12 mouse cellular contexts compared by ENCODE assay signal in the genomic region with DNA sequence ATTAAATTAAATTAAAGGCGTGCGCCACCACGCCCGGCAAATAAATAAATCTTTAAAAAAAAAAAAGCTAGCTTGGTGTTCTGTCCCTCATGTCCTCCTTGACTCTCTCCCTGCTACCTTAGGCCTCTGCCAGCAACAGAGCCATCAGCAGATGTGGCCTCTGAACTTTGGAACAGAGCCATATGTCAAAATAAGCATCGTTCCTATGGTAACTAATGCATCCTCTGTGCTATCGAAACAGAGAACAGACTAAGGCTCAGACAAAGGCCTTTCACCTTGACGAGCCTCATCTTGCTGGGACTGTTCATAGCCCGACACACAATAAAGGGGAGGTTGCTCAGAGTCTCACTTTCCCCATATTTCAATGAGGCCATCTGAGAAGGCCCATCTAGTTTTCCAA. TPM values are rescaled to one million over a fixed set of nuclear protein-coding genes. Genes with fewer than 3 reads are reported as not detected.
DNase-seq lines count a peak whose midpoint lies in the region; ATAC-seq lines count a peak whose summit lies in the region.
"Had no signal": no experiment of that assay in that cellular context is flagged by ENCODE, and none has a peak within 500 bp of the region (broad histone marks: within the 10 kb centered on the region; RNA-seq: fewer than 3 reads in every experiment).

No protein-coding gene starts in this region.

- no peak for DNase-seq in forebrain, embryonic 10.5 days (ENCODE audit: extremely low spot score, low spot score)
- DNase-seq in midbrain, embryonic 11.5 days (ENCODE audit: low spot score, missing footprints) = peak; percentile 80
- peak; percentile 28 for DNase-seq in forelimb bud, embryonic 11.5 days (ENCODE audit: low read depth, low spot score)
- peak; percentile 39 for DNase-seq in retina, embryonic 14.5 days (ENCODE audit: low spot score)
- DNase-seq in right cerebral cortex, adult 18-20 months = no peak
- DNase-seq in cerebellum, adult 8-10 months = no peak
- DNase-seq: layer of hippocampus, adult 9-11 months; thymus, postnatal 25 days had no signal

- WGBS in forebrain, embryonic 10.5 days = 69% methylated on average over 8 of the region's 8 CpGs
- 64% methylated on average over 8 of the region's 8 CpGs for WGBS in forebrain, embryonic 16.5 days
- 76% methylated on average over 8 of the region's 8 CpGs for WGBS in midbrain, embryonic 11.5 days
- 70% methylated on average over 8 of the region's 8 CpGs for WGBS in midbrain, embryonic 16.5 days

- H3K9me3 ChIP-seq in forebrain, embryonic 10.5 days = no peaks in the 10 kb centered on the region
- H3K9me3 ChIP-seq in forebrain, embryonic 16.5 days (ENCODE audit: control insufficient read depth, low read length) = no peaks in the 10 kb centered on the region
- no peaks in the 10 kb centered on the region for H3K9me3 ChIP-seq in midbrain, embryonic 11.5 days (ENCODE audit: control insufficient read depth, low read length)
- no peaks in the 10 kb centered on the region for H3K9me3 ChIP-seq in midbrain, embryonic 16.5 days (replicated peaks; ENCODE audit: control insufficient read depth, low read length, poor library complexity, severe bottlenecking)

- ATAC-seq in forebrain, embryonic 16.5 days = no peak
- ATAC-seq in midbrain, embryonic 11.5 days (ENCODE audit: low FRiP score) = no peak
- ATAC-seq in midbrain, embryonic 16.5 days = no peak
- ATAC-seq: activated CD4-positive, CD25-positive, alpha-beta regulatory T cell, adult 4 months had no signal

- peaks cover 8% of the 10 kb centered on the region; the same call in 1 of the 2 replicates for H3K36me3 ChIP-seq in forebrain, embryonic 10.5 days (replicated peaks)
- H3K36me3 ChIP-seq in forebrain, embryonic 16.5 days (ENCODE audit: control insufficient read depth, insufficient read depth) = no peaks in the 10 kb centered on the region
- H3K36me3 ChIP-seq in midbrain, embryonic 11.5 days (ENCODE audit: control insufficient read depth, insufficient read depth, low read length) = no peaks in the 10 kb centered on the region
- 0 out of 2 replicates have a peak, but pooled peaks cover 3% of the 10 kb centered on the region for H3K36me3 ChIP-seq in midbrain, embryonic 16.5 days (ENCODE audit: control insufficient read depth, insufficient read depth, low read length)

- peak overlapping the region; percentile 72 for H3K27ac ChIP-seq in forebrain, embryonic 10.5 days
- no peak overlapping the region for H3K27ac ChIP-seq in forebrain, embryonic 16.5 days (ENCODE audit: low read length)
- no peak overlapping the region for H3K27ac ChIP-seq in midbrain, embryonic 11.5 days (ENCODE audit: low read depth, low read length)
- no peak overlapping the region for H3K27ac ChIP-seq in midbrain, embryonic 16.5 days (ENCODE audit: low read length)

- no peak overlapping the region for H3K9ac ChIP-seq in forebrain, embryonic 16.5 days (replicated peaks; ENCODE audit: low read depth, low read length)
- H3K9ac ChIP-seq in midbrain, embryonic 11.5 days (ENCODE audit: low read length) = 0 out of 2 replicates have a peak overlapping the region, but pooled peaks have one; percentile 9
- no peak overlapping the region for H3K9ac ChIP-seq in midbrain, embryonic 16.5 days (ENCODE audit: low read depth, low read length)

- H3K27me3 ChIP-seq in forebrain, embryonic 10.5 days (ENCODE audit: poor library complexity, severe bottlenecking) = no peaks in the 10 kb centered on the region
- no peaks in the 10 kb centered on the region for H3K27me3 ChIP-seq in forebrain, embryonic 16.5 days (replicated peaks; ENCODE audit: control insufficient read depth, insufficient read depth, low read length)
- H3K27me3 ChIP-seq in midbrain, embryonic 11.5 days (ENCODE audit: control insufficient read depth, insufficient read depth, low read length) = no peaks in the 10 kb centered on the region
- H3K27me3 ChIP-seq in midbrain, embryonic 16.5 days (ENCODE audit: control insufficient read depth, insufficient read depth, low read depth, low read length) = no peaks in the 10 kb centered on the region

- no peak overlapping the region for H3K4me3 ChIP-seq in forebrain, embryonic 10.5 days
- H3K4me3 ChIP-seq in forebrain, embryonic 16.5 days (replicated peaks; ENCODE audit: low read length) = no peak overlapping the region
- H3K4me3 ChIP-seq in midbrain, embryonic 11.5 days (ENCODE audit: low read depth, low read length) = no peak overlapping the region
- H3K4me3 ChIP-seq in midbrain, embryonic 16.5 days (ENCODE audit: low read depth, low read length) = no peak overlapping the region

- no peak overlapping the region for H3K4me2 ChIP-seq in forebrain, embryonic 16.5 days (ENCODE audit: low read length)
- no peak overlapping the region for H3K4me2 ChIP-seq in midbrain, embryonic 11.5 days
- H3K4me2 ChIP-seq in midbrain, embryonic 16.5 days (ENCODE audit: low read length) = no peak overlapping the region

- H3K4me1 ChIP-seq in forebrain, embryonic 10.5 days = peaks cover 40% of the 10 kb centered on the region
- H3K4me1 ChIP-seq in forebrain, embryonic 16.5 days (replicated peaks; ENCODE audit: control insufficient read depth, insufficient read depth, low read length) = peaks cover 15% of the 10 kb centered on the region
- H3K4me1 ChIP-seq in midbrain, embryonic 11.5 days (ENCODE audit: control insufficient read depth, insufficient read depth, low read length) = peaks cover 2% of the 10 kb centered on the region
- H3K4me1 ChIP-seq in midbrain, embryonic 16.5 days (ENCODE audit: control insufficient read depth, insufficient read depth, low read length) = peaks cover 15% of the 10 kb centered on the region

RNA-seq across cellular contexts. Expression of a gene that starts 4.8 kb away (rescaled TPM):
- polyA plus RNA-seq in forebrain, embryonic 10.5 days (2016; fragmentation: Nextera tagmentation; extraction: Ambion mirVana) = 24.1 and 25.6 TPM in 2 replicates
- polyA plus RNA-seq in forebrain, embryonic 16.5 days (2015; fragmentation: Nextera tagmentation; extraction: Ambion mirVana) = 40.3 and 50.1 TPM in 2 replicates
- polyA plus RNA-seq in midbrain, embryonic 11.5 days (2014; fragmentation: Nextera tagmentation; extraction: Ambion mirVana) = 23.8 and 26.1 TPM in 2 replicates
- polyA plus RNA-seq in midbrain, embryonic 16.5 days (2015; fragmentation: Nextera tagmentation; extraction: Ambion mirVana) = 58.7 and 65.4 TPM in 2 replicates

RNA-seq across cellular contexts. Expression of a gene that starts 4.9 kb away (rescaled TPM):
- 64.2 and 64.6 TPM in 2 replicates for polyA plus RNA-seq in forebrain, embryonic 10.5 days (2016; fragmentation: Nextera tagmentation; extraction: Ambion mirVana)
- 46.4 and 50.5 TPM in 2 replicates for polyA plus RNA-seq in forebrain, embryonic 16.5 days (2015; fragmentation: Nextera tagmentation; extraction: Ambion mirVana)
- 55.3 and 60.0 TPM in 2 replicates for polyA plus RNA-seq in midbrain, embryonic 11.5 days (2014; fragmentation: Nextera tagmentation; extraction: Ambion mirVana)
- polyA plus RNA-seq in midbrain, embryonic 16.5 days (2015; fragmentation: Nextera tagmentation; extraction: Ambion mirVana) = 44.2 and 45.2 TPM in 2 replicates

RNA-seq across cellular contexts. Expression of a gene that starts 17.5 kb away (rescaled TPM):
- polyA plus RNA-seq in forebrain, embryonic 10.5 days (2016; fragmentation: Nextera tagmentation; extraction: Ambion mirVana) = not detected in 2 replicates
- polyA plus RNA-seq in forebrain, embryonic 16.5 days (2015; fragmentation: Nextera tagmentation; extraction: Ambion mirVana) = not detected in 2 replicates
- not detected in 2 replicates for polyA plus RNA-seq in midbrain, embryonic 11.5 days (2014; fragmentation: Nextera tagmentation; extraction: Ambion mirVana)
- polyA plus RNA-seq in midbrain, embryonic 16.5 days (2015; fragmentation: Nextera tagmentation; extraction: Ambion mirVana) = 0.15 TPM in 1 of 2 replicates, not detected in the other
- polyA plus RNA-seq: activated CD4-positive, CD25-positive, alpha-beta regulatory T cell, adult 4 months; limb, embryonic 11.5 days had no signal

RNA-seq across cellular contexts. Expression of a gene that starts 17.7 kb away (rescaled TPM):
- polyA plus RNA-seq in forebrain, embryonic 10.5 days (2016; fragmentation: Nextera tagmentation; extraction: Ambion mirVana) = 0.82 and 0.88 TPM in 2 replicates
- polyA plus RNA-seq in forebrain, embryonic 16.5 days (2015; fragmentation: Nextera tagmentation; extraction: Ambion mirVana) = 0.35 and 0.58 TPM in 2 replicates
- 0.37 and 0.46 TPM in 2 replicates for polyA plus RNA-seq in midbrain, embryonic 11.5 days (2014; fragmentation: Nextera tagmentation; extraction: Ambion mirVana)
- 0.25 and 0.26 TPM in 2 replicates for polyA plus RNA-seq in midbrain, embryonic 16.5 days (2015; fragmentation: Nextera tagmentation; extraction: Ambion mirVana)
- polyA plus RNA-seq: activated CD4-positive, CD25-positive, alpha-beta regulatory T cell, adult 4 months had no signal

RNA-seq across cellular contexts. Expression of a gene that starts 18.0 kb away (rescaled TPM):
- 112 and 113 TPM in 2 replicates for polyA plus RNA-seq in forebrain, embryonic 10.5 days (2016; fragmentation: Nextera tagmentation; extraction: Ambion mirVana)
- 69.9 and 92.6 TPM in 2 replicates for polyA plus RNA-seq in forebrain, embryonic 16.5 days (2015; fragmentation: Nextera tagmentation; extraction: Ambion mirVana)
- polyA plus RNA-seq in midbrain, embryonic 11.5 days (2014; fragmentation: Nextera tagmentation; extraction: Ambion mirVana) = 75.6 and 86.1 TPM in 2 replicates
- 133 and 151 TPM in 2 replicates for polyA plus RNA-seq in midbrain, embryonic 16.5 days (2015; fragmentation: Nextera tagmentation; extraction: Ambion mirVana)

Comparison
In these comparisons a context has a peak if more than half of its experiments do, and no peak if none do; other contexts are left out.
1. DNase-seq: peak in midbrain, embryonic 11.5 days (single experiment), forelimb bud, embryonic 11.5 days (single experiment) and retina, embryonic 14.5 days (single experiment); none in forebrain, embryonic 10.5 days (single experiment), right cerebral cortex, adult 18-20 months (single experiment) and cerebellum, adult 8-10 months (single experiment).